23 mouse cellular contexts compared by ENCODE assay signal in the genomic region with DNA sequence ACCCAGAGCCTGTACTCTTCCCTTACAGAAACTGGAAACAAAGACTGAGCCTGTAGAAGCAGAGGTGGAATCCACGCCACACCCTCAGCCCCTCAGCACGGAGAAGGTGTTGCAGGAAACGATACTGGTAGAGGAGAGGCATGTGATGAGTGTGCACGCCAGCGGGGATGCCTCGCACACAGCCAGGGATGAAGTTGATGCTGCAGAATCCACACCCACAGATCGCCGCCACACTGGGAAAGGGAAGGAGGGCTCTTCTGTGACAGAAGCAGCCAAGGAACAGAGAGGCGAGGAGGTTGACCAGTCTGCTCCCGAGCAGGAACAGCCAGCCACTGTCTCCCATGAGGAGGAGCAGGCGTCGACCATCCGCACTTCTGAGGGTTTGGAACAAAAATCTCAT.
A peak's percentile ranks its signal among the peaks of the same experiment; 100 is the strongest.
DNase-seq lines count a peak whose midpoint lies in the region; ATAC-seq and TF ChIP-seq lines count a peak whose summit lies in the region.
"Had no signal": no experiment of that assay in that cellular context is flagged by ENCODE, and none has a peak within 500 bp of the region (broad histone marks: within the 10 kb centered on the region; RNA-seq: fewer than 3 reads in every experiment).

No protein-coding gene starts in this region.

- no peaks in the 10 kb centered on the region for H3K36me3 ChIP-seq in heart, adult 2 months (ENCODE audit: control insufficient read depth, insufficient read depth, low read length)
- H3K36me3 ChIP-seq in forebrain, postnatal 0 days (ENCODE audit: insufficient read depth) = peaks cover 46% of the 10 kb centered on the region
- H3K36me3 ChIP-seq: G1E had no signal

- TF ChIP-seq POLR2A in heart, adult 2 months (IDR thresholded peaks at IDR 0.05; ENCODE audit: insufficient read depth, low read depth, low read length) = no peak
- 0 out of 2 replicates have a peak, but pooled peaks have one; percentile 12 for TF ChIP-seq POLR2A in cortical plate, adult 2 months (IDR thresholded peaks at IDR 0.05; ENCODE audit: extremely low read depth, insufficient read depth, low read length)

- no peak overlapping the region for H3K27ac ChIP-seq in heart, adult 2 months
- H3K27ac ChIP-seq in cortical plate, adult 2 months (ENCODE audit: insufficient read depth, low read length) = no peak overlapping the region
- H3K27ac ChIP-seq in forebrain, postnatal 0 days (ENCODE audit: low read depth, low read length) = no peak overlapping the region
- H3K27ac ChIP-seq: embryonic facial prominence, embryonic 10.5 days; embryonic facial prominence, embryonic 12.5 days; forebrain, embryonic 13.5 days; forebrain, embryonic 15.5 days had no signal

- H3K9me3 ChIP-seq in forebrain, postnatal 0 days (ENCODE audit: low read length) = no peaks in the 10 kb centered on the region
- H3K9me3 ChIP-seq: forebrain, embryonic 15.5 days had no signal

- no peak overlapping the region for H3K9ac ChIP-seq in heart, adult 2 months (ENCODE audit: low read depth, low read length)
- no peak overlapping the region for H3K9ac ChIP-seq in forebrain, postnatal 0 days
- H3K9ac ChIP-seq: embryonic facial prominence, embryonic 12.5 days; forebrain, embryonic 13.5 days; forebrain, embryonic 15.5 days had no signal

- no peaks in the 10 kb centered on the region for H3K27me3 ChIP-seq in heart, adult 2 months (ENCODE audit: control insufficient read depth, insufficient read depth, low read length)
- no peaks in the 10 kb centered on the region for H3K27me3 ChIP-seq in forebrain, postnatal 0 days (ENCODE audit: insufficient read depth, low read length)
- H3K27me3 ChIP-seq: embryonic facial prominence, embryonic 12.5 days; forebrain, embryonic 13.5 days; forebrain, embryonic 15.5 days; Patski had no signal

- TF ChIP-seq CTCF in heart, adult 2 months (IDR thresholded peaks at IDR 0.05) = no peak
- no peak for TF ChIP-seq CTCF in cortical plate, adult 2 months (IDR thresholded peaks at IDR 0.05; ENCODE audit: extremely low read depth, insufficient read depth, low read length)
- no peak for TF ChIP-seq CTCF in forebrain, postnatal 0 days (IDR thresholded peaks at IDR 0.05; ENCODE audit: low read depth)

- no peaks in the 10 kb centered on the region for H3K4me1 ChIP-seq in heart, adult 2 months (ENCODE audit: control insufficient read depth, insufficient read depth, low read length)
- H3K4me1 ChIP-seq in cortical plate, adult 2 months (ENCODE audit: control insufficient read depth, insufficient read depth, low read length) = 0 out of 2 replicates have a peak, but pooled peaks cover 1% of the 10 kb centered on the region
- H3K4me1 ChIP-seq in forebrain, postnatal 0 days (ENCODE audit: insufficient read depth) = no peaks in the 10 kb centered on the region
- H3K4me1 ChIP-seq: embryonic facial prominence, embryonic 10.5 days; embryonic facial prominence, embryonic 12.5 days; forebrain, embryonic 13.5 days; forebrain, embryonic 15.5 days had no signal

- H3K79me2 ChIP-seq in heart, adult 2 months (replicated peaks; ENCODE audit: control insufficient read depth, insufficient read depth, low read length) = no peaks in the 10 kb centered on the region

- TF ChIP-seq EP300 in heart, adult 2 months (IDR thresholded peaks at IDR 0.05; ENCODE audit: insufficient read depth, low read depth, low read length) = no peak

- WGBS in heart, adult 2 months = 92% methylated on average over 13 of the region's 13 CpGs
- 94% methylated on average over 13 of the region's 13 CpGs for WGBS in forebrain, postnatal 0 days

- intact Hi-C loops in heart, adult 2 months (cut with DNase I) = no loop called here

- H3K4me2 ChIP-seq in forebrain, postnatal 0 days (ENCODE audit: low read depth) = no peak overlapping the region
- H3K4me2 ChIP-seq: embryonic facial prominence, embryonic 12.5 days; forebrain, embryonic 13.5 days; forebrain, embryonic 15.5 days had no signal

- no peak for ATAC-seq in forebrain, postnatal 0 days
- ATAC-seq: forebrain, embryonic 13.5 days; forebrain, embryonic 15.5 days; Patski had no signal

- H3K4me3 ChIP-seq in heart, adult 2 months = no peak overlapping the region
- no peak overlapping the region for H3K4me3 ChIP-seq in cortical plate, adult 2 months (ENCODE audit: insufficient read depth, low read length)
- no peak overlapping the region for H3K4me3 ChIP-seq in forebrain, postnatal 0 days (ENCODE audit: low read depth, low read length)
- H3K4me3 ChIP-seq: embryonic facial prominence, embryonic 10.5 days; embryonic facial prominence, embryonic 12.5 days; forebrain, embryonic 13.5 days; forebrain, embryonic 15.5 days had no signal

- peak; percentile 79 for DNase-seq in heart, adult 11 months
- no peak for DNase-seq in heart, adult 2 months
- peak; percentile 53 for DNase-seq in right cerebral cortex, adult 18-20 months
- DNase-seq in right cerebral cortex, postnatal 4 days = no peak
- peak; percentile 45 for DNase-seq in ZHBTc4 (ENCODE audit: low read depth, low spot score)
- DNase-seq in lung, postnatal 10 days = no peak
- DNase-seq in forebrain, postnatal 0 days = no peak
- DNase-seq: adrenal gland, adult 8-10 months; adrenal gland, postnatal 14 days; adrenal gland, postnatal 36 days; cerebellum, adult 11 months; cerebellum, adult 18-20 months; cerebellum, adult 8-10 months; cerebellum, adult 9-11 months; cerebellum, postnatal 14 days; cerebellum, postnatal 36 days had no signal

Comparison
In these comparisons a context has a peak if more than half of its experiments do, and no peak if none do; other contexts are left out.
1. DNase-seq: peak in heart, adult 11 months (single experiment), right cerebral cortex, adult 18-20 months (single experiment) and ZHBTc4 (single experiment); none in heart, adult 2 months (0 of 2), right cerebral cortex, postnatal 4 days (single experiment), lung, postnatal 10 days (single experiment) and forebrain, postnatal 0 days (single experiment).